Mouse (Mus musculus) neural tube, embryonic 15.5 days (tissue): ENCODE measurements around the gene Slc47a1. TPM values are rescaled to one million over a fixed set of nuclear protein-coding genes. Genes with fewer than 3 reads are reported as not detected.
"Not testable (repeated sequence)": the region's sequence is repeated elsewhere in the genome, so short reads cannot be mapped to it uniquely, and the experiment has no call there.

ENCODE experiments used
- ATAC-seq: fragments of 200-750 bp; cut with Nextera tagmentation; 2 replicates; pipeline ENCODE4 v1.8.0; 2017; ENCODE audit warnings: mild to moderate bottlenecking, moderate TSS enrichment, moderate library complexity; ENCODE audit not compliant: low FRiP score
- H3K27ac ChIP-seq: fragments of 300-500 bp; sonication (generic); replicated peaks from 2 replicates; pipeline ENCODE4 v1.5.1; 2015; ENCODE audit warnings: mild to moderate bottlenecking, inconsistent platforms
- H3K27me3 ChIP-seq: fragments of 300-500 bp; sonication (generic); replicated peaks from 2 replicates; pipeline ENCODE4 v1.6.1; 2015; ENCODE audit warnings: inconsistent platforms
- H3K36me3 ChIP-seq: fragments of 300-500 bp; sonication (generic); 2 replicates; pipeline ENCODE4 v1.6.1; 2015; ENCODE audit warnings: inconsistent platforms
- H3K4me1 ChIP-seq: fragments of 300-500 bp; sonication (generic); 2 replicates; pipeline ENCODE4 v1.6.1; 2015; ENCODE audit warnings: inconsistent platforms
- H3K4me2 ChIP-seq: fragments of 300-500 bp; sonication (generic); 2 replicates; pipeline ENCODE4 v1.6.1; 2015; ENCODE audit warnings: inconsistent platforms, mild to moderate bottlenecking, moderate library complexity
- H3K4me3 ChIP-seq: fragments of 300-500 bp; sonication (generic); replicated peaks from 2 replicates; pipeline ENCODE4 v1.5.1; 2015; ENCODE audit warnings: mild to moderate bottlenecking, inconsistent platforms
- H3K9ac ChIP-seq: fragments of 300-500 bp; sonication (generic); replicated peaks from 2 replicates; pipeline ENCODE4 v1.6.1; 2015; ENCODE audit warnings: mild to moderate bottlenecking, inconsistent platforms
- H3K9me3 ChIP-seq: fragments of 300-500 bp; sonication (generic); replicated peaks from 2 replicates; pipeline ENCODE4 v1.6.1; 2016; ENCODE audit warnings: inconsistent platforms
- WGBS: fragments of 180-500 bp; shearing (Covaris S2); methylation state at CpG from one replicate; pipeline ENCODE4 v1.1.7; 2015; ENCODE audit warnings: mixed read lengths; 5-methylcytosine and 5-hydroxymethylcytosine counted together
- polyA plus RNA-seq: library from polyadenylated mRNA; unstranded; fragments of >200 nt; fragmentation: Nextera tagmentation; extraction: Ambion mirVana; gene quantifications from 2 replicates; pipeline ENCODE4 v1.2.1, GENCODE M21; 2015

The Slc47a1 gene
- polyA plus RNA-seq: 0.35 and 0.47 TPM in 2 replicates

DNA sequence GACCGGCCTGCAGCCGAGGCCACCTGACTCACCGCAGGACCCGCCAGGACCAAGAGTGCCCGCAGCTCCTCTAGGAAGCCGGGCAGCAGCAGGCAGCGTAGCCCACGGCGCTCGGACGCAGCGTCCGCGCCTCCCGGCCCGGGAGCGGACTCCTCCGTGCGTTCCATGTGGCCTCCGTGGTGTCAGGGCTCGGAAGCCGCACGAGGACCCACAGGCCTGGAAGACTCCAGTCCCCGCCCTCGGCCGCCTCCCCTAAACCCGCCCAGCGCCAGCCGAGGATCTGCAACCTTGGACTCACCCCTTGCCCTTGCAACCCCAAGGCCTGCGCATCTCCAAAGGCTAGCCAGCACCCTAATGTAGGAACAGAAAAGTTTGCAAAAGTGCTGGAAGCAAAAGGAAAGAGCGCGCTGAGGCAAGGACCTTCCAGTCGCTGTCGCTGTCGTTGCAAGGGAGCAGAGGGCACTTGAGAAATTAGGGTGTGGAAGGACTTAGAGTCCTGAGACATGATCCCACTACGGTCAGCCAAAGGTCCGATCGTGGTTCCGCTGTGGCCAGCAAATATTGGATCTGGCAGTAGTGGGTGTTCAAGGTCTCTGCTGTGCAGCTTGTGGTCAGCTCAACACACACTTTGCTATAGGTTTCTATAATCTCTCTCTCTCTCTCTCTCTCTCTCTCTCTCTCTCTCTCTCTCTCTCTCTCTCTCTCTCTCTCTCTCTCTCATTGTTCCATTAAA lies at the start of gene Slc47a1:
TSS of gene Slc47a1 (minus strand) at position 465 of the 733 bp plus-strand sequence.
- H3K9me3 ChIP-seq: no peaks in the 10 kb centered on the region
- peaks cover 32% of the 10 kb centered on the region for H3K27me3 ChIP-seq
- WGBS: 22% methylated on average over 39 of the region's 39 CpGs
- peak within 1 kb of the TSS; percentile 19 for H3K4me3 ChIP-seq
- peak within 1 kb of the TSS; percentile 46 for H3K4me2 ChIP-seq
- H3K9ac ChIP-seq: no peak within 1 kb of the TSS
- ATAC-seq: no peak
- no peaks in the 10 kb centered on the region for H3K36me3 ChIP-seq
- H3K4me1 ChIP-seq: peaks cover 7% of the 10 kb centered on the region; the same call in 1 of the 2 replicates
- no peak within 1 kb of the TSS for H3K27ac ChIP-seq

DNA sequence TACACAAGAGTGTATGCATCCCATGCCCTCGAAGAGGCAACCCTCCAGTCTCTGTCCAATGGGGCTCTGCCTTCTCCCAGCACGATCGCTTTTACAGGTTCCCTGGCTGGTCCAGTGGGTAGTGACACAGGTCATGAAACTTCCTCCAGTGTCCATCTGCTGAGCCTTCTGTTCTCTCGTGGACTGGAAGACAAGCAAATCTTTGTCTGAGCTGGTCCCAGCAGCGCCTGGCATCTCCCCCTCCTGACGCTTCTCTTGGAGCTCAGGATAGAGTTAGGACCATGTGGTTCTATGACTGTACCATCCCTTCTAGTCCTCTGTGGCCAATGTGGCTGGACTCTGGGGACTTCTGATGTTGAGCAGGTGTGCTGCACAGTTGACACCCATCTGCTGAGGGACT lies 41.1 kb upstream of the Slc47a1 start:
- H3K27ac ChIP-seq: no peak overlapping the region
- H3K9ac ChIP-seq: 0 out of 2 replicates have a peak overlapping the region, but pooled peaks have one; percentile 20
- 87% methylated on average over 6 of the region's 6 CpGs for WGBS
- H3K4me2 ChIP-seq: no peak overlapping the region
- no peaks in the 10 kb centered on the region for H3K27me3 ChIP-seq
- H3K36me3 ChIP-seq: no peaks in the 10 kb centered on the region
- no peak overlapping the region for H3K4me3 ChIP-seq
- H3K9me3 ChIP-seq: no peaks in the 10 kb centered on the region
- no peaks in the 10 kb centered on the region for H3K4me1 ChIP-seq
- ATAC-seq: no peak

DNA sequence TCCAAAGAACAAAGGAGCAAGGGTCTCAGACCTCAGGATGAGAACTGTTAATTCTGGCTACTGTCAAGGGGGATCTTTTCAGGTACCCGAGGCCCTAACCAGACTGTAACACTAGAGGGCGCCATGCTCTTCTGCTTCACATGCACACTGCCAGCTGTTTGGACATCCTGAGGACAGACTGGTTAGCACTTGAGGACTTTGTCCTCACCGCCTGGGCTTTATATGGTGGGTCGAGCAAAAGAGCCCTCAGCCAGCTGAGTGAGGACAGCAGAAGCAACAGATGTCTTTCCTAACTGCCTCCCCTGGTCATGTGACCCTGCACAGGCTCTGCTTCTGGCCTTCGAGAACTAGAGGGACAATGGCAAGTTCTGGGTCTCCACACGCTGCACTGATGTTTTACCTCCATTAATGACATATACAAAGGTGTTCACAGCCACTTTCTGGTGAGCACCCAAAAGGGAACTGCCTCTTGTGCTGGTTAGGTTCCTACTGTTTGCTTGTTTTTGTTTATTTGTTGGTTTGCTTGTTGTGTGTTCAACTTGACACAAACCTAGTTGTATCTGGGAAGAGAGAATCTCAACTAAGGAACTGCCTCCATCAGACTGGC lies 39.9 kb upstream of the Slc47a1 start:
- Histone ChIP-seq H3K36me3 (no peaks in the 10 kb centered on the region), H3K27me3 (no peaks in the 10 kb centered on the region), H3K4me2 (no peak overlapping the region), H3K9me3 (no peaks in the 10 kb centered on the region), H3K4me1 (no peaks in the 10 kb centered on the region), H3K9ac (no peak overlapping the region), H3K27ac (no peak overlapping the region), H3K4me3 (no peak overlapping the region)
- peak; percentile 61; the same call in 1 of the 2 replicates for ATAC-seq
- WGBS: 26% methylated on average over 6 of the region's 6 CpGs

DNA sequence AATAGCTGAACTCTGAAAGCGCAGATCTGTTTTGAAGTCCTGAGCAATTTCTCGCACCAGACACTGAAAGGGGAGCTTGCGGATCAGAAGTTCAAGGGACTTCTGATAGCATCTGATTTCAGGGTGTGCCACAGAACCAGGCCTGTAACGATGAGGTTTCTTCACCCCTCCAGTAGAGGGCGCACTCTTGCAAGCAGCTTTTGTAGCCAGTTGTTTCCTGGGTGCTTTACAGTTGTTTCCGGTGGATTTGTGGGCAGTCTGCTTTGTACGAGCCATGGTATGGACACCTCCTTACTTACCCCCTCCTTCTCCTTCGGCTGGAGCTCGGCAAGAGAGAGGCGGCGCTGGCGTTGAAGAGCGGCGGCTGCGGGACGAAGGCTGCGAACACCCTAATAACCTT lies 38.4 kb upstream of the Slc47a1 start:
- H3K9ac ChIP-seq, H3K4me3 ChIP-seq, H3K27ac ChIP-seq, H3K4me2 ChIP-seq, H3K9me3 ChIP-seq, H3K27me3 ChIP-seq, H3K4me1 ChIP-seq, H3K36me3 ChIP-seq, ATAC-seq: not testable (repeated sequence)
- WGBS: 89% methylated on average over 17 of the region's 17 CpGs

DNA sequence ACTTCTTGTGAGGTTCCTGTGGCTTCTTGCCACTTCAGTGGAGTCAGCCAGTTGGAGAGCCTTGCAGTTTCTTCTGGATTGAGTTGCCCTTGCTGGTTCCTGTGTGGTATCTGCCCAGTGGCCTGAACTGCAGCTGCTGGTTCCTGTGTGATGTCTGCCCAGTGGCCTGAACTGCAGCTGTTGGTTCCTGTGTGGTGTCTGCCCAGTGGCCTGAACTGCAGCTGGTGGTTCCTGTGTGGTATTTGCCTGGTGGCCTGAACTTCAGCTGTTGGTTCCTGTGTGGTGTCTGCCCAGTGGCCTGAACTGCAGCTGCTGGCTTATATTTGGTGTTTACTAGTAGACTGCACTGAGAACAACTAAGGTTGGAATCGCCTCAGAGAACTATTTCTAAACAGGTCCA lies 37.3 kb upstream of the Slc47a1 start:
- Histone ChIP-seq H3K4me2 (no peak overlapping the region), H3K27ac (no peak overlapping the region), H3K36me3 (no peaks in the 10 kb centered on the region), H3K4me1 (0 out of 2 replicates have a peak, but pooled peaks cover 5% of the 10 kb centered on the region), H3K4me3 (no peak overlapping the region), H3K9ac (no peak overlapping the region), H3K27me3 (no peaks in the 10 kb centered on the region), H3K9me3 (no peaks in the 10 kb centered on the region)
- 94% methylated on average over 1 of the region's 1 CpGs for WGBS
- no peak for ATAC-seq

DNA sequence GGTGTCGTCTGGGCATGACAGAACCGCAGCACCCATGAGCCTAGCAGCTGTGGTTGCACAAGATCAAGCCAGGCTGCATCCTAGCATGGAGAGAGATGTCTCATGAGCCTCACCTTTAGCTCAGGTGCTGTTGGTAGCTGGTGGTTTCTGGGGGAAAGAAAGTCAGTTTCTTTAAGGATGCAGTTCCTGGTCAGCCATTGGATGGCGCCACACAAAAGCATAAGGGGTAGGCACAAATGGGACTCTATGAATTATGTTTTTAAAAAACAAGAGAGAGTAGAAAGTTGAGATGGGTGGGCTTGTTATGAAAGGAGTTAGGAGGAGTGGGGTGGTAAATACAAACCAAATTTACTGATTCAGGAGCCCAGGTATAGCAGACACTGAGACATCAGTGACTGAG lies 36.4 kb upstream of the Slc47a1 start:
- Histone ChIP-seq H3K4me1 (peaks cover 12% of the 10 kb centered on the region), H3K9me3 (no peaks in the 10 kb centered on the region), H3K4me3 (no peak overlapping the region), H3K36me3 (no peaks in the 10 kb centered on the region), H3K4me2 (no peak overlapping the region), H3K27ac (no peak overlapping the region), H3K27me3 (no peaks in the 10 kb centered on the region), H3K9ac (no peak overlapping the region)
- 91% methylated on average over 3 of the region's 3 CpGs for WGBS
- ATAC-seq: no peak

DNA sequence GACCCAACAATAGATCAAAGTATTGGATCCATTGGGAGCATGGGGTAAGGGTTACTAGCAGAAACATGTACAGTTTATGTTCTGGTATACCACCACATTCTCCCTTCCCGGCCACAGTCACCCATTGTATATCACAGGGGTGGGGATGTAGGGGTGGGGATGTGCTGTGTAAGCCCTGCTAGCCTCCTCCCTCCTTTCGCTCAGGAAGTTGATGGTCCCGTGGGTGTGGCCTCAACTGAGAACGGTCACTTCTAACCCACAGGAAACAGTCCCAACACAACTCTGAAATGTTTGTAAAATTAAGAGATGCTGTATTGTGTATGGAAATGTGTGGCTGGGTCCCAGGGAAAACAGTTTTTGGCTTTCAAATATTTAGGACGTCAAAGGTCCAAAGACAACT lies 35.3 kb upstream of the Slc47a1 start:
- no peaks in the 10 kb centered on the region for H3K9me3 ChIP-seq
- H3K36me3 ChIP-seq: no peaks in the 10 kb centered on the region
- no peak overlapping the region for H3K4me3 ChIP-seq
- H3K4me1 ChIP-seq: peaks cover 13% of the 10 kb centered on the region
- no peaks in the 10 kb centered on the region for H3K27me3 ChIP-seq
- WGBS: 72% methylated on average over 5 of the region's 5 CpGs
- H3K9ac ChIP-seq: no peak overlapping the region
- H3K27ac ChIP-seq: no peak overlapping the region
- no peak overlapping the region for H3K4me2 ChIP-seq
- no peak for ATAC-seq

DNA sequence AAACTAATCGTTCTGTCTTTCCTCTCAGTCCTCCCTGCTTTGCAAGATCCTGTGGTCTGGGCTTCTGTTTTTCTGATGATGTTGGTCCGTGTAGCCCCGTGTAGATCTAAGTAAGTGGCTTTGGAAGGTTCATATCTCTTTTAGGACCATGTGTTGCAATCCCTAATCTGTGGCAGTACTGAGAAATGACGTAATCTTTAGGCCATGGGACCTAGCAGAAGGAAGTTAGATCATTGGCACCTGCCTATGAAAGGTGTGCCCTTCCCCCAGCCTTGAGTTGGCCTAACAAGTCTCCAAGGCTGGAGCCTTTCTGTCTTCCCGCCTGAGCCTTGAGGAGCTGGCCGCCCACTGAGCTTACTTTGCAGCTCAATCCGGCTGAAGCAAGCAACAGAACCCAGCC lies 33.7 kb upstream of the Slc47a1 start:
- 58% methylated on average over 7 of the region's 7 CpGs for WGBS
- no peak overlapping the region for H3K4me3 ChIP-seq

DNA sequence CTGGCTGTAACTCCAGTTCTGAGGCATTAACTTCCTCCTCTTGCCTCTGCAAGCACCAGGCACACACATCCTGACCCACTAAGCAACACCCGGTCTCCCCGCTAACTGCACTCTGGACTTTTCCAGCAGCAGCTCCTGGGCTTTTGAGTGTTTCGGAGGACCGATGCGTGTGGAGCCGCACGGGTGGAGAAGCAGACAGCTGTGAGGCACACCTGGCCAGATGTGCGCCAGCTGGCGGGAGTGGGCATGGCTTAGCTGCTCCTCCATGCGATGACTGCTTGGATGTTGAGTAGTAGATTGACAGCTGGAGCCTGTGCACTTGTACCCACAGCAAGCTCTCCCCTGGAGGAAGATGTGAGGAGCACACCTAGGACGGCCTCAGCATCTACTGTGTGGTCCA lies 33.1 kb upstream of the Slc47a1 start:
- Histone ChIP-seq H3K36me3 (no peaks in the 10 kb centered on the region), H3K9ac (no peak overlapping the region), H3K4me2 (no peak overlapping the region), H3K4me1 (peaks cover 17% of the 10 kb centered on the region), H3K9me3 (no peaks in the 10 kb centered on the region), H3K27ac (no peak overlapping the region), H3K4me3 (no peak overlapping the region), H3K27me3 (no peaks in the 10 kb centered on the region)
- WGBS: 89% methylated on average over 11 of the region's 11 CpGs
- ATAC-seq: no peak

More for the DNA sequence above, 33.7 kb upstream of the Slc47a1 start:
- H3K4me2 ChIP-seq: no peak overlapping the region
- H3K36me3 ChIP-seq: no peaks in the 10 kb centered on the region
- no peak overlapping the region for H3K27ac ChIP-seq
- H3K27me3 ChIP-seq: no peaks in the 10 kb centered on the region
- peaks cover 17% of the 10 kb centered on the region for H3K4me1 ChIP-seq
- H3K9ac ChIP-seq: no peak overlapping the region
- no peak for ATAC-seq
- H3K9me3 ChIP-seq: no peaks in the 10 kb centered on the region

DNA sequence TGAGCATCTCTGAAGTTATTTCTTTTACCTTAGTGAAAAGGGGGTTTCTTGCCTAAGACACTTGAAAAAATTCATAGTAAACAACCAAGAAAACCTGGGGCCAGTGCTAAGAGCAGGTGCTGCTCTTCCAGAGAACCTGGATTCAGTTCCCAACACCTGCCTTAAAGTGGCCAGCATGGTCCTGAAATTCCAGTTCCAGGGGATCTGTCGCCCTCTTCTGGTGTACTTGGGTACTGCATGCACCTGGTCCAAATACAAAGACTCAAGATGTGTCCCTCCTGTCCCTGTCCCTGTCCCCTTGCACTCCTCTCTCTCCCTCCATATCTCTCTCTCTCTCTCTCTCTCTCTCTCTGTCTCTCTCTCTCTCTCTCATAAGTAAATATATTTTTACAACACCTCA lies 32.0 kb upstream of the Slc47a1 start:
- 0% methylated on average over 1 of the region's 1 CpGs for WGBS

DNA sequence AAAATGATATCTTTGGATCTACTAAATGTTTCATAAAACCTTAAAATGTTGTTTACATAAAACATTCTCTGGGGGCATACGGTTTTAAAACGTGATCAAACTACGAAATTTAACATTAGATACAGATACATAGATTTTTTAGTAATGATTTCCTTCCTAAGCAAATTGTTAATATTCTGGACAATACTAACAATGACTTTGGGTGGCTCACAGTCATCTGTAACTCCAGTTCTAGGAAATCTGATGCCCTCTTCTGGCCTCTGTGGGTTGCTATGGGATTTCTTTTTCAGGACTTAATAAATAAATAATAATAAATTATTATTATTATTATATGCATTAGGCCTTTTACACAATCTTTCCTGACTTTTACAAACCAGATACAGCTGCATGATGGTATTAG lies 30.9 kb upstream of the Slc47a1 start:
- Histone ChIP-seq H3K27ac (no peak overlapping the region), H3K9me3 (no peaks in the 10 kb centered on the region), H3K36me3 (no peaks in the 10 kb centered on the region), H3K4me3 (peak overlapping the region; percentile 77), H3K27me3 (no peaks in the 10 kb centered on the region), H3K4me1 (peaks cover 17% of the 10 kb centered on the region), H3K4me2 (peak overlapping the region; percentile 50), H3K9ac (no peak overlapping the region)
- WGBS: 16% methylated on average over 3 of the region's 3 CpGs
- ATAC-seq: no peak

More for the DNA sequence above, 32.0 kb upstream of the Slc47a1 start:
- Histone ChIP-seq H3K27me3 (no peaks in the 10 kb centered on the region), H3K9me3 (no peaks in the 10 kb centered on the region), H3K4me3 (no peak overlapping the region), H3K36me3 (no peaks in the 10 kb centered on the region), H3K9ac (no peak overlapping the region), H3K4me1 (peaks cover 17% of the 10 kb centered on the region), H3K4me2 (no peak overlapping the region), H3K27ac (no peak overlapping the region; the same call in 1 of the 2 replicates)
- no peak for ATAC-seq
